Mouse (Mus musculus) hindbrain, embryonic 10.5 days (tissue): ENCODE results near the gene Rasa3. TPM values are rescaled to one million over a fixed set of nuclear protein-coding genes. Genes with fewer than 3 reads are reported as not detected.

ENCODE experiments used
- DNase-seq: peaks from one replicate; pipeline ENCODE4 v3.0.0-alpha.2; 2017; ENCODE audit warnings: low spot score
- H3K27ac ChIP-seq: fragments of 300-500 bp; sonication (generic); 2 replicates; pipeline ENCODE4 v1.5.1; 2016; ENCODE audit warnings: mild to moderate bottlenecking, moderate library complexity
- H3K27me3 ChIP-seq: fragments of 300-500 bp; sonication (generic); 2 replicates; pipeline ENCODE4 v1.6.1; 2016; ENCODE audit warnings: mild to moderate bottlenecking; ENCODE audit not compliant: poor library complexity, insufficient read depth, severe bottlenecking
- H3K36me3 ChIP-seq: fragments of 300-500 bp; sonication (generic); 2 replicates; pipeline ENCODE4 v1.6.1; 2016; ENCODE audit warnings: mild to moderate bottlenecking, moderate library complexity
- H3K4me1 ChIP-seq: fragments of 300-500 bp; sonication (generic); replicated peaks from 2 replicates; pipeline ENCODE4 v1.6.1; 2016; ENCODE audit warnings: mild to moderate bottlenecking
- H3K4me3 ChIP-seq: fragments of 300-500 bp; sonication (generic); 2 replicates; pipeline ENCODE4 v1.5.1; 2016; ENCODE audit warnings: mild to moderate bottlenecking, moderate library complexity
- H3K9me3 ChIP-seq: fragments of 300-500 bp; sonication (generic); 2 replicates; pipeline ENCODE4 v1.6.1; 2016; ENCODE audit warnings: mild to moderate bottlenecking, moderate library complexity
- WGBS: fragments of 180-500 bp; shearing (Covaris S2); methylation state at CpG from one replicate; pipeline ENCODE4 v1.1.7; 2016; 5-methylcytosine and 5-hydroxymethylcytosine counted together
- polyA plus RNA-seq: library from polyadenylated mRNA; unstranded; fragments of >200 nt; fragmentation: Nextera tagmentation; extraction: Ambion mirVana; gene quantifications from 2 replicates; pipeline ENCODE4 v1.2.1, GENCODE M21; 2016

Gene Rasa3
- polyA plus RNA-seq, 1 experiment from 2014 or later = 28.8 TPM

- Histone ChIP-seq H3K4me3 (no peak overlapping the region), H3K4me1 (peaks cover 6% of the 10 kb centered on the region; the same call in 1 of the 2 replicates), H3K36me3 (no peaks in the 10 kb centered on the region), H3K9me3 (no peaks in the 10 kb centered on the region), H3K27ac (0 out of 2 replicates have a peak overlapping the region, but pooled peaks have one; percentile 40), H3K27me3 (no peaks in the 10 kb centered on the region)
- peak; percentile 82 for DNase-seq
- 59% methylated on average over 9 of the region's 9 CpGs for WGBS
Observed at GRCm38 (mm10) chr8:13550718-13551573, 126.5 kb downstream of the Rasa3 start.

DNA sequence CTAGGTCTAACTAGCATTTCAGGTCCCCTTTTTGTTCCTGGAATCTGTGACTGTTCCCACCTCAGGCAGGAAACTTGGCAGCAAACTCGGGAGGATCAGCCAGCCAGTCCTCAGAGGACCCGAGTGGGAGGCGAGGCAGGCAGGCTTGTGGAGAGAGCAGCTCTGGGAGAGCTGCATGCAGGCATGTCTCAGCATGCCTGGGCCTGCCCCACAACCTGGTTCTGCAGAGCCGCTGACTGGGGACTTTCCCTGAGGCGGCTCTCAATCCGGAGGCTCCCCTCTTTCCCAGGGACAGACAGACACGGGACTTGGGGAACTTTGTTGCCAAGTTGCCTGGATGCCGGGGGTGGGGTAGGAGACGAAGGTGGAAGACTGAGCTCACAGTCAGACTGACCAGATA, 128.6 kb downstream of the Rasa3 start:
- Histone ChIP-seq H3K36me3 (no peaks in the 10 kb centered on the region), H3K4me1 (peaks cover 6% of the 10 kb centered on the region; the same call in 1 of the 2 replicates), H3K4me3 (no peak overlapping the region), H3K27ac (no peak overlapping the region), H3K27me3 (no peaks in the 10 kb centered on the region), H3K9me3 (peaks cover 10% of the 10 kb centered on the region)
- no peak for DNase-seq
- WGBS = 51% methylated on average over 9 of the region's 9 CpGs

DNA sequence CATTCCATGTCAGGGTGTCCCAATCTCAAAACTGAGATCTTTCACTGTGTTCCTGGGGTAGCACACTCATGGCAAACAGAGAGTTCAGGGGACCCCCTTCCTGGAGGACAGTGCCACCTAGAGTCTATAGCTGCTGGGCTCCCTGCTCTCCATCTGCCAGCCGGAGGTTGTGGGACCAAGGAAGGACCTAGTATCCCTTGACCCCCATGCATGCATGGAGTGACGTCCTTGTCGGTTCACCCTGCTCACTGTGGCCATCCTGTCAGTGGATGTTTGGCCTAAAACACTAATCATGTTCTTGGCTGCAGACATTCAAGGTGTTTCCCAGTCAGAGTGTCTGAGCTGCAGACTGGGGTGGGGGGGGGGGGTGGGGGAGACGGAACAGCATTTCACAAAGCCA, 129.2 kb downstream of the Rasa3 start:
- Histone ChIP-seq H3K27me3 (no peaks in the 10 kb centered on the region), H3K27ac (no peak overlapping the region), H3K36me3 (no peaks in the 10 kb centered on the region), H3K4me3 (no peak overlapping the region), H3K4me1 (peaks cover 6% of the 10 kb centered on the region; the same call in 1 of the 2 replicates), H3K9me3 (peaks cover 10% of the 10 kb centered on the region)
- DNase-seq = no peak
- 57% methylated on average over 4 of the region's 4 CpGs for WGBS

DNA sequence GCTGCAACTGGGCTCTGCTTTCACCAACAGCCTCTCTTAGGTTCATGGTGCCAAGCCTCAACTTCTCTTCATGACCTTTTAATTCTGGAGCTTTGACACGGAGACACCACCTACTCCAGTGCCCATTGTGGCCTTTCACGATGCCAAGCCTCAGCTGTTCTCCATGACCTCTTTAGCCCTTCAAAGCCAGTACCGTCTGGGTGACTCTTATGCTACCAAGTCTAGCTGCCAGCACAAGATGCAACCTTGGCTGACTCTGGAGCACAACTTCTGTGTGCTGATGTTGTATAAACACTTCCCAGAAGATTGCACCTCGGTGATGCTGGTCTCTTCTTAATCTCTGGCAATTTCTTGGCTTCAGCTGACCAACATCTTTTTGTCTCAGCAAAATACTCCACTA, 131.0 kb downstream of the Rasa3 start:
- H3K27ac ChIP-seq = no peak overlapping the region
- peaks cover 3% of the 10 kb centered on the region; the same call in 1 of the 2 replicates for H3K4me1 ChIP-seq
- WGBS = 83% methylated on average over 4 of the region's 4 CpGs
- H3K27me3 ChIP-seq = no peaks in the 10 kb centered on the region
- peaks cover 10% of the 10 kb centered on the region for H3K9me3 ChIP-seq
- no peak overlapping the region for H3K4me3 ChIP-seq
- no peaks in the 10 kb centered on the region for H3K36me3 ChIP-seq
- no peak for DNase-seq

- Histone ChIP-seq H3K4me1 (no peaks in the 10 kb centered on the region), H3K9me3 (peaks cover 10% of the 10 kb centered on the region), H3K27me3 (no peaks in the 10 kb centered on the region), H3K4me3 (no peak overlapping the region), H3K27ac (no peak overlapping the region), H3K36me3 (no peaks in the 10 kb centered on the region)
- no peak for DNase-seq
- 75% methylated on average over 5 of the region's 5 CpGs for WGBS
Observed at GRCm38 (mm10) chr8:13541526-13541925, 135.9 kb downstream of the Rasa3 start.

- Histone ChIP-seq H3K27ac (no peak overlapping the region), H3K4me3 (no peak overlapping the region), H3K27me3 (no peaks in the 10 kb centered on the region), H3K36me3 (no peaks in the 10 kb centered on the region), H3K4me1 (no peaks in the 10 kb centered on the region), H3K9me3 (peaks cover 5% of the 10 kb centered on the region)
- WGBS = 89% methylated on average over 5 of the region's 5 CpGs
- DNase-seq = no peak
Observed at GRCm38 (mm10) chr8:13540122-13540521, 137.3 kb downstream of the Rasa3 start.

DNA sequence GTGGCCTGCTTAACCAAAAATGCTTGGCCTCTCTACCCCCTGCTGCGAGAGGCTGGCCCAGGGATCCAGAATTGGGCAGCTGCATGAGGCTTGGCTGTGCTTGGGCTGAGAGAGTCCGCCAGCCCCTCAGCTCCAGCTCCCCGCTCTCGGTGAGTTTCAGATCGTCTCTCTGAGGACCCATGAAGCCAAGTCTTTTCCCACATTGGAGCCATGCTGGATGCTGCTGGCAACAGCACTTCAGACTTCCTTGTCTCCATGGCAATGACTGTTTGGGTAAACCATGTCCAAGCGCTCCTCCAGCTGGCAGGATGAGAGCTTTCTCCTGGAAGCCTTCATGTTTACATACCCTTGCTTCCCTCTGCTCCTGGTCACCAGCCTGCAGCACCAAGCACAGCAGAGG, 138.6 kb downstream of the Rasa3 start:
- H3K4me3 ChIP-seq = no peak overlapping the region
- 73% methylated on average over 6 of the region's 6 CpGs for WGBS
- no peak overlapping the region for H3K27ac ChIP-seq
- DNase-seq = no peak
- H3K4me1 ChIP-seq = no peaks in the 10 kb centered on the region
- H3K27me3 ChIP-seq = no peaks in the 10 kb centered on the region
- no peaks in the 10 kb centered on the region for H3K9me3 ChIP-seq
- no peaks in the 10 kb centered on the region for H3K36me3 ChIP-seq

DNA sequence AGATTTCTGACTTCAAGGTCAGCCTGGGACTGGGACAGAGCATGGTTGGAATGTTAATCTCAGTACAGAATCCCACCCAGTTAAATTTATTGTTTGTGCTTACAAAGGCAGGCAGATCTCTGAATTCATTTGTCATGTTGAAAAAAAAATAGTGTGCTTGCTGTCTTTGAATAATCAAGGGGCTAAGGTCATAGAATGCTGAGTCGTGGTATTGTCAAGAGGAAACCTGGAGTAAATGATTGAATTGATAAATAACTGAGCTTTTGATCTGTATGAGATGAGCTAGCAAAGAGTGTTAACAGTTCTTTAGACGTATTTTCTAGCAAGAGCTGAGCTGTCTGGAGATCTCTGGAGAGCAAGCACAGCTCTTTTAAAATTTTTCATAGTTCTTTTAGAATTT, 140.3 kb downstream of the Rasa3 start:
- Histone ChIP-seq H3K4me3 (no peak overlapping the region), H3K36me3 (no peaks in the 10 kb centered on the region), H3K9me3 (no peaks in the 10 kb centered on the region), H3K27me3 (no peaks in the 10 kb centered on the region), H3K4me1 (no peaks in the 10 kb centered on the region), H3K27ac (no peak overlapping the region)
- WGBS = 58% methylated on average over 2 of the region's 2 CpGs
- no peak for DNase-seq

DNA sequence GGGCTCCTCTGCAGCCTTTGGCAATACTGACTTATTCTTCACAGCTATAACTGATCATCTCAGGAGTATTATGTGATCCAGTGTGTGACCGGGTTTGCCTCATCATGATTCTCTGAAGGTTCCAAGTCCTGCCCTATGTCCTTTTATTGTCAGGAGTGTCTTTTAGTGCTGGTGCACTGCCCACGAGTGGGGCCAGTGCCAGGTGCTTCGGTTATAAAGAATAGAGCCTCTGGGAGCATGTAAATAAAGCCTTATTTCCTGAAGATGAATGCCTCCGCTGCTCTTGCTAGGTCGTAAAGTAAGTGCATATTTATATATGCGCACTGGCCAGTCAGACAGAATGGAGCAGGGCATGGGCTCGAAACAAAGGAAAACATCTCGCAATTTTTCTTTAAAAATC, 144.3 kb downstream of the Rasa3 start:
- Histone ChIP-seq H3K27ac (no peak overlapping the region), H3K4me1 (0 out of 2 replicates have a peak, but pooled peaks cover 12% of the 10 kb centered on the region), H3K27me3 (no peaks in the 10 kb centered on the region), H3K9me3 (no peaks in the 10 kb centered on the region), H3K4me3 (no peak overlapping the region), H3K36me3 (no peaks in the 10 kb centered on the region)
- DNase-seq = no peak
- 88% methylated on average over 8 of the region's 8 CpGs for WGBS

- Histone ChIP-seq H3K27me3 (no peaks in the 10 kb centered on the region), H3K4me1 (0 out of 2 replicates have a peak, but pooled peaks cover 12% of the 10 kb centered on the region), H3K4me3 (no peak overlapping the region), H3K9me3 (peaks cover 5% of the 10 kb centered on the region; the same call in 1 of the 2 replicates), H3K36me3 (no peaks in the 10 kb centered on the region), H3K27ac (no peak overlapping the region)
- 82% methylated on average over 9 of the region's 9 CpGs for WGBS
- DNase-seq = no peak
Observed at GRCm38 (mm10) chr8:13531602-13532171, 145.7 kb downstream of the Rasa3 start.

DNA sequence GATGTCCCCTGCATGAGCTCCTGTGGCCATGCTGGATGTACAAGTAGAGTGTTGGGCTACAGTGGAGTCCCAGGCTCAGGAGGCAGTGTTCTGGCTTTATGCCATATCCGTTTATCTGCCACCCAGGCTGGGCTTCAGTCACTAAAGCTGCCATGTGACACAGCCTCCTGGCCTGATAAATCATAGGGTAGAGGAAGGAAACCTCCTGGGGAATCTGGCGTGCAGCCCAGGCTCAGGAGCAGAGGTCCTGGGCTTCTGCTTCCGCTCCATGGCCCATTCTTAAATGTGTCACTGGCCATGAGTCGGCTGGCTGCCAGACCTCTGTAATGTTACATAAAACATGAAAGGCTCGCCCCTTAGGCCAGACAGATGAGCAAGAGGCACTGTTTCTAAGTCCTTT, 146.5 kb downstream of the Rasa3 start:
- Histone ChIP-seq H3K4me3 (no peak overlapping the region), H3K27me3 (no peaks in the 10 kb centered on the region), H3K27ac (no peak overlapping the region), H3K9me3 (peaks cover 5% of the 10 kb centered on the region; the same call in 1 of the 2 replicates), H3K4me1 (0 out of 2 replicates have a peak, but pooled peaks cover 12% of the 10 kb centered on the region), H3K36me3 (no peaks in the 10 kb centered on the region)
- 71% methylated on average over 5 of the region's 5 CpGs for WGBS
- no peak for DNase-seq

DNA sequence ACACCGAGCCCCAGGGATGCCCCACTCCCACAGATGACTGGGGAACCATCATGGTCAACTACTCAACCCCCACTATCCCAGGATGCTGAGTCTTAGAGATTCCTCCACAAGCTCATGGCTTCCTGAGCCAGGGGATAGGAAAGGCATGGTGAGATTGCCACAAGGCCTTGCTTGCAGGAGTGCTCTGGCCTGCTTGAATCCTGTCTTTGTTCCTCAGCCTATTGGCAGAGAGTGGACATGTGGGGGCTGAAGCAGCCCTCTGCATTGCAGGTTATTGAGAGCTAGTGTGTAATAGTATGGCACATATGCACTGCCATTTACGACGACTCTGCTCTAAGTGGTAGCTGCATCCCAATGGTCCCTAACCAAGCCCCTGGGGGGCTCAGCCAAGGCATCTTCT, 147.0 kb downstream of the Rasa3 start:
- 81% methylated on average over 3 of the region's 3 CpGs for WGBS

DNA sequence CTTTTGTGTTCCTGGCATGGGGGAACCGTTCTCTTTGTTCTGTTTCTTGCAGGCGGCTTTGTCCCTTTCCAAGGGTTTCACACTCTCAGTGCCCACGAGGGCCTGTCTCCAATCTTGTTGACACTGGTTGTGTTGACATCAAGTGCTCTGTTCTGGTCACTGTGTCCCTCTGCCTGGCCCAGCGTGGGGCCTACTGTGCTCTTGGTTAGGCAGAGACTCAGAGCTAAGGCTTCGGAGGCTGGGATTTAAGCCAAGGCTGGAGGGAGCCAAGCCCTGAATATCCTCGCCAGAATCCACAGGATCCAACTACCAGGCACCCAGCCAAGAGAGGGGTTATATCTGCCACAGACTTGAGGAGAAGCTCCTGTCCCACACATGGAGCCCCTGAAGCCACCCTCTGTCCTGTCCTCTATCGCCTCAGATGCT, 147.5 kb downstream of the Rasa3 start:
- no peak for DNase-seq
- Histone ChIP-seq H3K9me3 (peaks cover 5% of the 10 kb centered on the region; the same call in 1 of the 2 replicates), H3K27me3 (no peaks in the 10 kb centered on the region), H3K27ac (no peak overlapping the region), H3K36me3 (no peaks in the 10 kb centered on the region), H3K4me3 (no peak overlapping the region), H3K4me1 (0 out of 2 replicates have a peak, but pooled peaks cover 12% of the 10 kb centered on the region)
- WGBS = 74% methylated on average over 7 of the region's 7 CpGs

More for the DNA sequence above, 147.0 kb downstream of the Rasa3 start:
- H3K27me3 ChIP-seq = no peaks in the 10 kb centered on the region
- H3K9me3 ChIP-seq = peaks cover 5% of the 10 kb centered on the region; the same call in 1 of the 2 replicates
- no peaks in the 10 kb centered on the region for H3K36me3 ChIP-seq
- no peak for DNase-seq
- no peak overlapping the region for H3K4me3 ChIP-seq
- 0 out of 2 replicates have a peak, but pooled peaks cover 12% of the 10 kb centered on the region for H3K4me1 ChIP-seq
- no peak overlapping the region for H3K27ac ChIP-seq
